Mouse (Mus musculus): ENCODE measurements around the gene Gpr33.

The Gpr33 gene

DNA sequence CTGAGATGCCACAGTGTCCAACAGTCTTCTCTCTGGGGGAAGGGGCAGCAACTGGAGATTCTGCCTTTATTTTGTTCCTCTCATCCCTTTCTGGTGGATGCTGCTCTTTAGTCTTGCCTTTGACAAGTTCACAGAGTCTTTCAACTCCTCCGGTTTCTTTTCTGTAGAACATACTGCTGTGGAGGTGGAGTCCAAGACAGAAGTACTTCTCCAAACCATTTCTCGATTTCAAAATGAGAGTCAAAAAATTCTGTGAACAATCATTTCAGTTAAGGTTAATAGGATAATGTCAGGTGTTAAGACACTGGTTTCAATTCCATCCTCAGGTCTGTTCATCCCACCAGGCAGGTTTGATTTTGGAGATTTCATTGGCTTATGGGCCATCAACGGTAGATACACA lies at the start of gene Gpr33:
TSS of gene Gpr33 (minus strand) at position 101 of the 400 bp plus-strand sequence.
- DNase-seq: no peak

DNA sequence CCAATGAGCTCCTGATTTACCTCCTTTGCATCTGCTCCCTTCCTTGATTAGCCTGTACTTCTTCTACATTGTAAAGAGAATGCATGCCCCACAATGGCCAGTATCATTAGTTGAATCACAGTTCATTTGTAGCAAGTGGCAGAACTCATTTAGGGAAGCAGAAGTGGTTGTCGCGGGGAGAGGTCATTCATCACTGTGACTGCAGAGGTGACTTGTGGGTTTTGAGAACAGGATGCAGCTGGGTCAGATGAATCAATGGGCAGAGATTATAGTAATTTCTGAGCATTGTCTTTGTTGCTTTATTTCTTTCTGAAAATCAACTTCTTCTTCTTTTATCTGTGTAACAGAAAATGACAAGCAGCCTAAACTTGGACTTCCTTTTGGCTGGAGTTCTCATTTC lies 21.5 kb upstream of the Gpr33 start:
- DNase-seq: no peak

DNA sequence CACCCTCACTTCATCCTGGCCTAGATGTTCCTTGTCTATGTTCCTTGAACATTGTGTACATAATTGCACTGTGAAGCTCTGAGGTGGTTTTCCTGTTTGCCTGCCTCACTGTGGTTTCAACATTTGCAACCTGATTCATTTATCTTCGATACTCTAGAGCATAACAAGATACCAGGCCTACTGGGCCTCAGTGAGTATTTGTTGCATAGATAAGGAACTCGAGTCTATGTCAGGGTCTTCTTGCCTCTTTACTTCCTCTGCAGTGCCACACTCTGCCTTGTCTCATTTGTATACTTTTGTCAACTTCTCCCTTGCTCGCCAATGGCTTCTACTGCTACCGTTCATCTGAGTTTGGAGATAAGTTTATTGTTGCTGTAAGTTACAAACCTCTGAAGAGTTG lies 18.5 kb upstream of the Gpr33 start:
- DNase-seq: no peak

DNA sequence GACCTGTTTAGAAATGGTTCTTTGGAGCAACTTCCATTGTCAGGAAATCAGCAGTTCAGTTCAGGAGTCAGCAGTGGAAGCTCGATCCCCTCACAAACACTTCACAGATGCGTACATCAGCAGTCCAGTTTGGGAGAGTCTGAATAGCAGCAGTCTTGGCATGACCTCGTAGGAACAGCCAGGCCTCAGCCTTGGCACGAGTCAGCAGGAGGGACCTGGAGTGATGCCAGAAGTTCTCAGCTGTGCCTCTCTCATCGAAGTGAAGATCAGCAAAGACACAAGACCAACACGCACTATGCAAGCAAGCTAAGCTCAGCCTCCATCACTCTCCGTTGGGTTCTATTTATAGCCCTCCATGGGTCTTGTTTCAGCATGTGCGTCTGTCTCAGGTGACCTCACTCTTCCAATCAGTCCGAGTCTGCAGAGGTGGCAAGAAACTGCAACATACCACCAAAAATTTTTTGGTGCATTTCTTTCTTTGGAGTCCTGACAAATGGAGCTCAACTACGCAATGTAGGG lies 15.0 kb upstream of the Gpr33 start:
- DNase-seq: peak in 1 of 2 experiments; percentile 10

DNA sequence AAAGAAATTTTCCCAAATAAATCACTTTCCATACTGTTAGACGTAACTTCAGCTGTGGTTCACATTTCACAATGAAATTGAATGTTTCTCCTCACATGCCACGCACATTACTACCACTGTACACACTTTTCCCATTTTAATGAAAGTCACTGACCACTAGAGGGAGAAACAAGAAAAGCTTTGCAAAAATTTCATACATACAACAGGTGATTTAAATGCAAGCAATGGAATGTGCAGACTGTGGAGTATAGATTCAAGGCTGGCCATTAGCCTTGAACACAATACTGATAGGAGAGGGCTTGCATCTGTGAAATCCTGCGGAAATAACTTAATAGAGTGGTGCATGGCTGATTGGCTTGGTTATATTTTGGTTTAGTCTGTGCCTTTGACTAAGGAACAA lies 10.5 kb upstream of the Gpr33 start:
- DNase-seq: peak in 1 of 2 experiments; percentile 8

DNA sequence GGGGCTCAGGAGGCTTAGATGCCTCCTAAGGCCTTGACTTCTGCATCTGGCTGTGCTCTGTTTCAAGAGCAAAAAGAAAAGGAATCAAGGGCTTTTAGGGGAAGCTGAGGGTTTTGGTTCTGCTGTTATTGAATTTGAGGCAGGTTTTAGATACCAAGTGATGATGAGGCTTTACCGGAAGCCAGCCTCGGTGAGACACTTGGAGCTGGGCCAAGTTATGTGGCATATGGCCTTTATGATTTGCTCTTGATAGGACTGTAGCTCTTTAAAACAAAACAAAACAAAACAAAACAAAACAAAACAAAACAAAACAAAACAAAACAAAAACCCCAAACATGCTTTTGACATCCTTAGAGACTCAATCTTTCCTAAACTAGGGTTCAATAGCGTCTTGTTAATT lies 7.1 kb upstream of the Gpr33 start:
- no peak for DNase-seq

DNA sequence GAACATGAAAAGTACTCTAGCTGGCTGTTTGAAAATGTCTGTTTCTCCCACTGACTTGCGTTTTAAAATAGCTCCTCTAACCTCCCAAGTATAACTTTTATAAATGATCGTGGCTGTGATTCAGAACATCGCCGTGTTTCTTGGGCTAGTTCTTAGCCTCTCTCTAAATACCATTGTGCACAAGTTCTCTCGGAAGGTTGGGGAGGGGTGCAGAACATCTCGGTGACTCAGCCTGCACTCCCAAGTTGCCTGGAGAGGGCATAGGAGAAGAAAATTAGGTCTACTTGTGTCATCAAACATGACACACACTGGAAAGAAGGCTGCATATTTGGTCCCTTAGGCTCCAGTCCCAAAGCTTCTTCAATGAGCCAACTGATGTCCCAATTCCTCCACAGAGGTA lies 4.4 kb upstream of the Gpr33 start:
- DNase-seq: no peak

DNA sequence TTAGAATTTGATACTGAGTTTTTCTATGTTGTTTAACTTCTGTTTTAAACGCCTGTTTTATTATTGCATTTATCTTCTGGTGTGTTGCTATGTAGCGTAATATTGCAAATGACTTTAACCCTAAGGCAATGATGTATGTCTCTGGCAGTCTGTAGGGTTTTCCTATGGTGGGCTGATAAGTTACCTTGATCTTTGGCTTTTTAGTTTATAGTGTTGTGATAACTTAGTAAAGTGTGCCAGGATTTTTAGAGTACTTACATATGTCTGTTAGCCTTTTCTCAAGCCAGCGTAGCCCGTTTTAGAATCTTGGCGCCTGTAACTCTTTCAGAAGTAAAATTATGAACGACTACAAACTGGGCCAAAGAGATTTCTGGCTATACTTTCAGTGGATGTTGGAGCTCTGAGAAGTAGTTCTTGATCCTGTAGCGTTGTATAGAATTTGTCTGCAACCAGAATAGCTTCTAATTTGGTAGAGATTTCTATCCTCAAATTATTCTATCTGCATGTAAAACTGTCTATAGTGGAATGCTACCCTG lies 13.3 kb downstream of the Gpr33 start:
- DNase-seq: no peak

DNA sequence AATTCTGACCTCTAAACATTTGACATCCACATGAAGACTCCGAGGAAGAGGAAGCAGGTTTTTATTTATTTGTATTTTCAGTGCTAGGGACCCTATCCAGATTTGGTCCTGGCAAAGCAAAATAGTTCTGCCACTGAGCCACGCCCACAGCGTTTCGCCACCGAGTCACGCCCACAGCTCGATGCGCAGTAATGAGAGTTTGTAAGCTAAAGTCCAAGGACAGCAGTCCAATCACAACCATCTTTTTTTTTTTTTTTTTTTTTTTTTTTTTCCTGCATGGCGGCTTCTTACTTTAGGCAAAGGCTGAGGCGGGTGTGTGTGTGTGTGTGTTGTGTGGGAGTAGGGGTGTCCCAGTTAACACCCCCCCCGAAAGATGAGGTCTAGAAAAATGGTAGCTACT lies 13.8 kb downstream of the Gpr33 start:
- DNase-seq: no peak

DNA sequence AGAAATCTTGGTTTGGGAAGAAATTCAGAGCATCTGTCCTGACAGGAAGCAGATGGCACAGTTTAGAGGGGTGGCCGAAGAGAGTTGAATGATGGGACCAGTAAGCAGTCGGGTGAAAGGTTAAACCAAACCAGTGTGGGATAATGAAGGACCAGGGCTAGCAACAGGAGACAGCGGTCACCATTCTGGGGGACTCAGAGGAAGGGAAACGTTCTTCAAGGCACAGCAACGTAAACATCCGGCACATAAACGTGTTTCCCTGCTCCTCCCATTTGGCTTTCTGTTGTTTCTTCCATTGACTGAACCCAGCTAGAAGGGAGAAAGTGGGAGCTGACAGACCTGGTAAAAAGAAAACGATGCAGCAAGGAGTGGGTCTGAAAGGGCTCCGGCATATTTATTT lies 14.6 kb downstream of the Gpr33 start:
- no peak for DNase-seq

DNA sequence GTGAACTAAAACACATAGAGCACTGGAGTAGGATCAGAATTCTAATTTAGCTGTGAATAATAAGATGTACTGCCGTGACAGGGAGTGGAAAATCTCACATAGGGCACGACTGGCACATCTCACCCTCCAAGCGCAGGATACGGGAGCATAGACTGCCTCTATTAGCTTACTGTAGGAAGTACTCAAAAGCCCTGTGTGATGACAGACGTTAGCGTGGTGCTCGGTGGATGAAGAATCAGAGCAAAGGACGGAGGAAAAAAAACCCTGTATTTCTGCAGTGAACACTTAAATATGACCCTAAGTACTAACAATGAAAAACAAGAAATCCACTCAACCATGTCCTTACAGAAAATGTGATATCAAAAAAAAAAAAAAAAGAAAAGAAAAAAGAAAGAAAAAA lies 15.7 kb downstream of the Gpr33 start:
- DNase-seq: no peak

DNA sequence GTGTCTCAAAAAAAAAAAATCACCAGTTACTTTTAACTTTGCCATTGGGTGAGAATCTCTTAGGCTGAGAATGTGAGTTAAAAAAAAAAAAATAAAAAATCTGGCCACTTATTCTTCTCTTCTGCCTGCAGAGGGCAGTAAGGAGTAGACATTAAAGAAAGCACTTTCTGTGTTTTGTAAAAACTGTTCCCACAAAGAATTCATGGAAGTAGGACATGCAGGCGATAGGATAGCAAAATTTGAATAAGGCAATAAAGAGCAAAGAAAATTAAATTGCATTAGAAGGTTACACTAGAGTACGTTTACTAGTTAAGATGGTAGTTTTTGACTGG lies 17.3 kb downstream of the Gpr33 start:
- DNase-seq: peak in 1 of 2 experiments; percentile 9

DNA sequence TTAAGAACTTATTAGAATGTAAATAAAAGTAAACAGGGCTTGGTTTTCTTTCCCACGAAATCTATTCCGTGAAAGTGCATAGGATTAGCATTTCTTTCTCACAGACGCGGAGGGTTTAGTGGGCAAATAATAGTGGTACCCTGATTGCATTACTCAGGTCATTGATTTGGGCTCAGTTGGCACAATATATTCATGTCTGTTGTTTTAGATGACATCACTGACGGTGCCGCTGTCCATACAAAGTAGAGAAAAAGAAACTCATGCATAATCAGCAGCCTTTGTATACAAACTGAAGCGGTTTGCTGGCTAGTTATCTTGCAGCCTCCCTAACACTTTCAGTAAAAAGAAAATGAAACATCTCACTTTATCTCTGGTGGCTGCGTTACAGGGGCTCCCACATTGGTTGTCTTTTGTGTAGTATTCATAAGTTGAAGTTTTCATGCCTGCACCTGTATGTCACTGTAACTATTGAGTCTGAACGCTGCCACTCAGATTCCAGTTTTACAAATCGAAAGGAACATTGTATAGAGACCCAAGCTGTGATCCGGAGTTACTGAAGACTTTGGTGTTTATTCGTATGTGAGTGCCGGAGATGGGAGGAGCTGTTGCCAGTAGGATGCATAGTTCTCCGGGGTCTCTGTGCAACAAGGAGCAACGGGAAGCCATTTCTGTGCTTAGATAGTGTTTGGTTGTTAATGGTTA lies 17.8 kb downstream of the Gpr33 start:
- no peak for DNase-seq

DNA sequence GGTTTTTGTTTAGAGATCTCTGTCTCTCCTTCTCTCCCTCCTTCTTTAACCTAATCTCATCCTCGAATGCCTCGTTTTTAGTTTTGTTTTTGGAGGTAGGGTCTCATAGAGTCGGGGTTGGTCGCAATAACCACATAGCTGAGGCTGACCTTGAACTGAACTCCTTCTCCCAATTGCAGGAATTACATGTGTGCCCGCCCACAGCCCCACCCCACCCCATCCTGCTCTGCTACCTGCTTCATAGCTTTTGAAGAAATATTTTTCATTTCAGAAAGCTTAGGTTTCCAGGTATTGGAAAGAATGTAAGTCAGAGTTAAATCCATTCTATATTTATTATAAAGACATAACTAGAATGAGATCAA lies 21.2 kb downstream of the Gpr33 start:
- no peak for DNase-seq

DNA sequence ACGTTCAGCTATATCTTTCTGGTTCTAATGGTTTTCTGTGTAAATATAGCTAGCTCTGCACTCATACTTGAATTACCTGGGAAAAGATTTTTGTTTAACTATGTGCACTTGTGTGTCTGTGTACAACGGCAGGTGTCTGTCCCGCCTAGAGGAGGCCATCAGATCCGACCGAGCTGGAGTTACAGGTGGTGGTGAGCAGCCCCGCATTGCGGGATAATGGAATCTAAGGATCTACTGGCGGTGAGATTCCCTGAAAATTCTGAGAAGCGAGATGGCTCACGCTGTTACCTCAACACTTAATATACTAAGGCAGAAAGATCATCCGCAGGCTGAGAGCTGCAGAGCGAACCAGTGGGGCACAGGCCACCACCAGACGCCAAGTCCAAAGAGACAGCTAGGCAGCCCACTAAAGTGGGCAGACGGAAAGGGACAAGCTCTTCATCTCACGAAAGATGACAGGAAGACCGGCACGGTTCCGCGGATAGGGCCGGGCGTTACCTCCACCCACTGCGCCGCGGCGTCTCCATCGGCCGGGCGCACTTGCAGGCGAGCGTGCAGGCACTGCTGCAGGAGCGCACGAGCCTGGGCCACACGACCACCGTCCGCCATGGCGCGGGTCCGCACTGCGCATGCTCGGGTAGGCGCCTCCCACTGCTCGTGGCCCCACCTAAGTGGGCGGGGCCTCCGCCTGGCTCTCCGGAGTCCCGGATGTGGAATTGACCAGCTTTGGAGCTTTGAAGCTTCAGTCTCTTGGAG lies 21.8 kb downstream of the Gpr33 start, which contains the start of gene Dtd2:
TSS of gene Dtd2 (minus strand) at position 625 of the 756 bp plus-strand sequence.
- DNase-seq: peak; percentile 89 to 91

DNA sequence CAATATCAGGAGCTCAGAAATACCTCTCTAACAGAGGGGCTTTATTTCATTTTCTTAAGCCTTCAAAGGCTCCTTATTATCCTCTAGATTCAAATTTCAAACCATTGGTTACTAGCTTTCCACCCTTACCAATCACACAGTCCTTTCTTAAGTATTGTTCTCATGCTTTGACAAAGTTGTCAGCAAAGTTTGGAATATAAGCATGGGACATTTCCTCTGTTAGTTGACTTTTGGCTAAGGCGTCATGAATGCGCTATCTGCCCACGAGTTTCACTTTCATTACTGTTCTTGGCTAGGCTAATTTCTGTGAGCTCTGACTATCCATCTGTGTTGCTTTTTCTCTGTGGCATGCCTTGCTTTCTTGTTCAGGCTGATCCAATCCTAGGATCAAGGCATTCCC lies 25.1 kb downstream of the Gpr33 start:
- DNase-seq: no peak

DNA sequence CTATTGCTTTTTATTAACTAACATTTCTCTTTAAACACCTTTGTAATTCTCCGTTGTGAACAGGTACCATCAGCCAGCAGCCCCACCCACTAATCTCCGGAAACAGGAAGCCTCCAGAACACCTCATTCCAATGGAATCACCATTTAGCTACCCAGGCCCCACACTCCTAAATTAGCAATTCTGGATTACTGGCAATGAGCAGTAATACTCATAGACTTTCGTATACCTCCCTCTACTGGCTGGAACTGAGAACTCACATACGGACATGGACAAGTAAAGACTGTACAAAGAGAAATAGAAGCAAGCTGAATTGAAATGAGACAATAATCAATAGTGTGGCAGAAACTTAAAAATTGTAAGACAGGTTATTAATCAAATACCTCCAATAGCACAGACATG lies 26.3 kb downstream of the Gpr33 start:
- peak; percentile 61 to 72 for DNase-seq

DNA sequence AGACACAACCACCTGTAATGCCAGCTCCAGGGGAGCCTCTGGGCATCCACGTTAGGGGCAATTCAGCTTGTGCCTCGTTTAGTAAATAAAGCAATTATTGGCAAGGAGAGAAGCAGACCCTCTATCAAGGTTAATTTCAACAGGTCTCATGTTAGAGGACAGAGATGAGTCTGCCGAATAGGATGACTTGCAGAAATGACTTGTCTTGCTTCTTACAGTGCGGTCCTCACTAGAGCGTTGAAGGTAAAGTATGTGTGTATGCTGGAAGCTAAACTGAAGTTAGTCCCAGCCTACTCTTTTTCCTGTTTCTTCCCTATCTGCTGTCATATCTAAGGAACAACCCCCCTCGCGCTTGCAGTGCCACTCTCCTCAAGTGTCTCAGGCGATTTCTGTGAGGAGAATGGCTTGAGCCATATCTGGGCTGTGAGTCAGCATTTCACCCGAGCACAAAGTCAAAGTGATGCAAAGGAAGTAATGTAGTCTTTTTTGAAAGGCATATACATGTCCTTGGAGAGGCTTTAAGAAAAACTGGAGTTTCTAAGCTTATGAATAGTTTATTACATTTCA lies 29.4 kb downstream of the Gpr33 start:
- DNase-seq: no peak

DNA sequence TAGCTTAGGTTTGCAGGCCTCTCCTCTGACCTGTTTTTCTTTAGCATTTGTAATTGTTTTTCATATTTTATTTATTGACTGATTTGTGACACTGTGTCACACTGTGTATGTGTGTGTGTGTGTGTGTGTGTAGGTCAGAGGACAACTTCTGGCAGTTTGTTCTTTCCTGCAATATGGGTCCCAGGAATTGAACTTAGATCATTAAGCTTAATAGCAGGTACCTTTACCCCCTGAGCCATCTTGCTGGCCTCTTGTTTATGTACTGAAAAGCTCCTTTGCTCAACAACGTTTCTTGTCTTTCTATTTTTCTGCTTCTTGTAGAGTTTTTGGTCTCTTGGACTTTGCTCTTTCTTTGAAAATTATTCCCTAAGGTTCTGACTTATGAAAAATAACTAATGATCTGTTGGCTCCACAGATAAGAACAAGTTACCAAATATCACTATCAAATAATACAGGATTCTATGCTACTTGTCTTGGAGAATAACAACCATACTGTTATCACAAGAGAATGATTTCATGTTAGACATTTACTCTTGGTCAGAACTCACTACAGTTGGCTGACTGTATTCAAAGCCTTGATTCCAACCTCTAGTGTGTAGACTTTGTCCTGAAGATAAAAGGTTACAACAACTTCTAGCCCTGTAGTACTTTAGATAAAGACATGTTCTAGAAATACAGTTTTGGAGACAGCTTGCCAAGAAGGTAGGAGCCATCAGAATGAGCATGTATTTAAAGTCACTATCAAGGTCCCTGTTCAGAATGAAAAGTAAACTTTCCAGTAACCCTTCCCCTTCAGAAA lies 31.9 kb downstream of the Gpr33 start:
- no peak for DNase-seq

DNA sequence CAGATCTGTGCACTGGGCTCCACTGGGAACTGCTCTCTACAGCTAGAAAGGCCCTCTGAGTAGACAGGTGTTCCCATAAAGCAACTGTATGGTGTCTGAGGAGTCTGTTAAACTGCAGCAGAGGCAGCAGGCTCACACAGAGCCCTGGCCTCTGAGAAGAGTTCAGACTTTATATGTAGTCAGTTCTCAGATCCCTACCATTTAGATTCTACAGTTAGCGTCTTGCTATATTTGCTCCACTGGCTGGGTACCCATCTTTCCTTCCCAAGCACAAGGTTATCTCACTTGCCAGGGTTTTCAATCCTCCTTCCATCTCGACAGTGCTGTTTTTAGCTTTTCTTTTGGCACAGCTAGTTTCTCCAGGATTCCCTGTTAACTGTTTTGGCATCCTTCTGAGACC lies 37.2 kb downstream of the Gpr33 start:
- no peak for DNase-seq

DNA sequence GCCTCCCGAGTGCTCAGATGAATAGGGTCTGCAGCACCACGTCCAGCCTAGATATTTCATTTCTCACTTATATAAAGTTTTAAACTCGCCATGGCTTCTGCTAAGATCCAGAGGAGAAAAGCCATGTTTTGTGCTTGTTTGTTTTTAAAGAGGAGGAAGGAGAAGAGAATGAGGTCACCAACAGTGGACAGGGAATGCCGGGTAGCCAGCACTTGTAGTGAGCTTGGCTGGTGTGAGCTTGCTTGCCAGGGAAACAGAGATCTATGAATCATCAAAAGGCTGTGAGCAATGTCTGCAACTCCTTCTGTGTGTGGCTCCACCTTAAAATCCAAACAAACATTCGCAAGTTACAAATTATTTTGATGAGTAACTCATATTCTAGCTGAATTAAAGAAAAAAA lies 39.3 kb downstream of the Gpr33 start:
- DNase-seq: no peak

DNA sequence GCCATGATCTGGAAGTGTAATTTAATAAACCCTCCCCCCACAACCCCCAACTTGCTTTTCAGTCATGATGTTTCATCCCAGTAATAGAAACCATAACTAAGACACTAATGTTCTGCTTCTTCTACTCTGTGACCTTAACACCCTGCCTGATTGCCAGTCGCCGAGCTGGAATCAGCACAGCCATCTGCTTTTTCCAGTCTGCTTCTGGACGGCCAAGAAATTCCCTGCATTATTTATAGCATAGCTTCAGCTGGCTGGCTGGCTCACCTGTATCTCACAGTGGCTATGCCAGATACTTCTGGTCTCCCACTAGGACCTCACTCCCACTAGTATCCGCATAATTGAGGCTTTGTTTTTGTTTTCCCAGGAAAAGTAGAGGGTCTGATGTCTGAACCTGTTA lies 42.0 kb downstream of the Gpr33 start:
- DNase-seq: no peak

DNA sequence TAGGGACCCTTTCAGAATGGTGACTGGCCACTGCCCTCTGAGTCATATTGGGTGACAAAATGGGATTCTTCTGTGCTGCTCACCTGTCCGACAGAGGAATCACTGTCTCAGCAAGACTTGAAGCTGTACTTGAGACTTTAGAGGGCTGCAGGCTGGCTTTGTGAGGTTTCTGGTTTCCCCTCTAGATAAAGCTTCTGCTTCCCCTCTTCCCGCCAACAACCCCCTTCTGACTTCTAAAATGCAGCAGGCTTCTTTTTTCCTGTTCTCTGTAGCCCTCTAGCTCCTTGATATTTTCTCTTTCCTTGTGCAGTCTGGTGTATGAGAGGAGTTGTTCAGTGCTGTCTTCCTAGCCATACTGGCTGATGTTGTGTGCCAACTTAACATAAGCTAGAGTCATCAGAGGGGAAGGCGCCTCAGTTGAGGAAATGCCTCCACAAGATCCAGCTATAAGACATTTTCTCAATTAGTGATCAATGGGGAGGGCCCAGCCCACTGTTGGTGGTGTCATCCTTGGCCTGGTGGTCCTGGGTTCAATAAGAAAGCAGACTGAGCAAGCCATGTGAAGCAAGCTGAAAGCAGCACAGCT lies 42.6 kb downstream of the Gpr33 start:
- DNase-seq: no peak
